Mouse (Mus musculus) thymus, adult 2 months (tissue): ENCODE measurements around the gene Gprc5b.

ENCODE experiments used
- CTCF ChIP-seq: fragments of 200-500 bp; IDR thresholded peaks from 2 replicates; pipeline ENCODE4 v1.5.1; 2012; ENCODE audit warnings: mild to moderate bottlenecking, control low read depth, low read length, moderate library complexity, borderline replicate concordance; ENCODE audit not compliant: control insufficient read depth, poor library complexity, insufficient read depth; ENCODE audit errors: extremely low read depth
- POLR2A ChIP-seq: fragments of 200-500 bp; IDR thresholded peaks from 2 replicates; pipeline ENCODE4 v1.6.1; 2012; ENCODE audit warnings: mild to moderate bottlenecking, low read length, control low read depth, moderate library complexity; ENCODE audit not compliant: control insufficient read depth, poor library complexity, insufficient read depth; ENCODE audit errors: extremely low read depth

DNA sequence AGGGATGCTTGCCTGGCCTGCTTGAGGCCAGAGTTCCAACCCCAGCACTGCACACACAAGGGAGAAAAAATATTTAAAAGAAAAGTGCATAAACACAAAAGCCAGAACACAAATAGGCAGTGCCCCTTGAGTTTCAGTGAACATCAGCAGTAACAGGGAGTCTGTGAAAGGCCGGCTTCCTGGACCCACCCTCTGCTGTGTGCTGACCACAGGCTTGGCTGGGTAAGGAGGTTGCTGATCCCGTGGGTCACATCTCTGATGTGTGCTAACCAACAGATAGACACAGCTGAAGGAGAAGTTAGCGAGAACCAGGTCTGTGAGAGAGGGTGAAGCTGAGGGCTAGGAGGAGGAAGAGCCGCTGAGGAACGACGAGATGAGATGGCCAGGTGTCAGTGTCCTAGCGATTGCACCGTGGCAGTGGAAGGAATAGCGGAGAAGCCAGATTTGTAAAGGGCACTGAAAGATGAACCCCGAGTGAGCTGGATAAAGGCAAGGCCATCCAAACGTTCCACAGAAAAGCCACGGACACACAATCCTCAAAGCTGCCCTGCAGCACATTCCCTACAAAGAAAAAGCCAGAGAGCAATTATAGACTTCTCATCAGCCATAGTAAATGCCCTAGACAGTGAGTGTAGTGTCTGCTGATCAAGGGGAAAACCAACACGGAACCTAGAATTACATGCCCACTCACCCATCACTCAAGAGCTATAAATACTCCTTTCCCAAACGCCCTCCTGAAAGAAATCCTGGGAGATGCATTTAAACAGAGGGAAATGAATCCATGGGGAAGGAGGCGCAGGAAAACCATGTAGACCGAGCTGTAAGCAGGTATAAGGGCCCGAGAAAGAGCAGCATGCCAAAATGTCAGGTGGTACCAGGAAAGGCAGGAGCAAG lies 63.3 kb downstream of the Gprc5b start:
- no peak for TF ChIP-seq POLR2A
- TF ChIP-seq CTCF, result no peak
